Mouse (Mus musculus) hindbrain, embryonic 13.5 days (tissue): Measurements from ENCODE around the gene Rdh1. TPM values are rescaled to one million over a fixed set of nuclear protein-coding genes. Genes with fewer than 3 reads are reported as not detected.
A peak's percentile ranks its signal among the peaks of the same experiment; 100 is the strongest.

ENCODE experiments used
- ATAC-seq: fragments of 200-750 bp; cut with Nextera tagmentation; 2 replicates; pipeline ENCODE4 v1.8.0; 2017; ENCODE audit warnings: moderate TSS enrichment; ENCODE audit not compliant: low FRiP score
- H3K27ac ChIP-seq: fragments of 300-500 bp; sonication (generic); 2 replicates; pipeline ENCODE4 v1.5.1; 2015; ENCODE audit warnings: inconsistent platforms, mild to moderate bottlenecking, moderate library complexity
- H3K27me3 ChIP-seq: fragments of 300-500 bp; sonication (generic); 2 replicates; pipeline ENCODE4 v1.6.1; 2015; ENCODE audit warnings: mild to moderate bottlenecking, inconsistent platforms
- H3K36me3 ChIP-seq: fragments of 300-500 bp; sonication (generic); 2 replicates; pipeline ENCODE4 v1.6.1; 2015; ENCODE audit warnings: mild to moderate bottlenecking, inconsistent platforms
- H3K4me1 ChIP-seq: fragments of 300-500 bp; sonication (generic); replicated peaks from 2 replicates; pipeline ENCODE4 v1.6.1; 2015; ENCODE audit warnings: inconsistent platforms
- H3K4me2 ChIP-seq: fragments of 300-500 bp; sonication (generic); 2 replicates; pipeline ENCODE4 v1.6.1; 2015; ENCODE audit warnings: inconsistent platforms, mild to moderate bottlenecking, moderate library complexity
- H3K4me3 ChIP-seq: fragments of 300-500 bp; sonication (generic); 2 replicates; pipeline ENCODE4 v1.5.1; 2015; ENCODE audit warnings: mild to moderate bottlenecking, inconsistent platforms
- H3K9ac ChIP-seq: fragments of 300-500 bp; sonication (generic); 2 replicates; pipeline ENCODE4 v1.6.1; 2015; ENCODE audit warnings: mild to moderate bottlenecking, inconsistent platforms
- H3K9me3 ChIP-seq: fragments of 300-500 bp; sonication (generic); 2 replicates; pipeline ENCODE4 v1.6.1; 2016; ENCODE audit warnings: inconsistent platforms
- WGBS: fragments of 180-500 bp; shearing (Covaris S2); methylation state at CpG from one replicate; pipeline ENCODE4 v1.1.7; 2015; 5-methylcytosine and 5-hydroxymethylcytosine counted together
- polyA plus RNA-seq: library from polyadenylated mRNA; unstranded; fragments of >200 nt; fragmentation: Nextera tagmentation; extraction: Ambion mirVana; gene quantifications from 2 replicates; pipeline ENCODE4 v1.2.1, GENCODE M21; 2015

Gene Rdh1
- polyA plus RNA-seq, 1 experiment from 2014 or later = not detected

DNA sequence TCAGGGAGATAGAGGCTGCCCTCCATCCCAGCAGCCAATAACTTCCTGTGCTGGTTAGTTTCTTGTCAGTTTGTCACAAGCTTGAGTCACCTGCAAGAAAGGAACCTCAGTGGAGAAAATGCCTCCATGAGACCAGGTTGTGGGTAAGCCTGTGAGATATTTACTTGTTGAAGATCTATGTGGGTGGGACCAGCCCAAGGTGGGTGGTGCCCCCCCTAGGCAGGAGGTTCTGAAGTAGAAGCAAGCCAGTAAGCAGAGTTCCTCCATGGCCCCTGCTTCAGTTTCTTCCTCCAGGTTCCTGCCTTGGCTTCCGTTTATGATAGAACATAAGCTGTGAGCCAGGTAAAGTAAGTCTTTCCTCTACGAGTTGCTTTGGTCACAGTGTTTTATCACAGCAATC, 23.3 kb upstream of the Rdh1 start:
- 0 out of 2 replicates have a peak, but pooled peaks cover 7% of the 10 kb centered on the region for H3K27me3 ChIP-seq
- H3K36me3 ChIP-seq = no peaks in the 10 kb centered on the region; the same call in 1 of the 2 replicates
- H3K9me3 ChIP-seq = no peaks in the 10 kb centered on the region
- no peak overlapping the region for H3K4me2 ChIP-seq
- H3K4me1 ChIP-seq = peaks cover 19% of the 10 kb centered on the region
- H3K27ac ChIP-seq = no peak overlapping the region
- no peak overlapping the region for H3K4me3 ChIP-seq
- 82% methylated on average over 2 of the region's 2 CpGs for WGBS
- H3K9ac ChIP-seq = no peak overlapping the region
- no peak for ATAC-seq

DNA sequence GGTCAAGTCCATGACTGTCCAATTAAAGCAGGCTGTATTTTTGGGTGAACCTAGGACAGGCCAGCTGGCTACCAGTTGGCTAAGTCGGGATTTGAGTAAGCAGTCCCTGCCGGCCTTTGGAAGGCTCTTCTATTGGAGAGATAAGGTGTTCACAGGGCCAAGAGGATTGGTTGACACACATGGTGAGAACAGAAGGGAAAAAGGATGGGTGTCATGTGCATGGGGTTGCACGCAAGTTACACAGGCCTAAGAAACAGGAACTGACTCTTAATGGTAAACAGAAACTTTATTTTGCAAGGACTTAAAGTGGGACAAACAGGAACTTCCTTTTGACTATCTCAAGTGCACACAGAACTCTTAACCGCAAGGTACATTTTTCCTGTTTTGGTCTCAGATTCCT, 22.6 kb upstream of the Rdh1 start:
- Histone ChIP-seq H3K27ac (no peak overlapping the region), H3K9ac (no peak overlapping the region), H3K4me3 (no peak overlapping the region), H3K36me3 (peaks cover 6% of the 10 kb centered on the region), H3K4me1 (peaks cover 19% of the 10 kb centered on the region), H3K4me2 (no peak overlapping the region), H3K9me3 (no peaks in the 10 kb centered on the region), H3K27me3 (0 out of 2 replicates have a peak, but pooled peaks cover 7% of the 10 kb centered on the region)
- no peak for ATAC-seq
- WGBS = 80% methylated on average over 4 of the region's 4 CpGs

DNA sequence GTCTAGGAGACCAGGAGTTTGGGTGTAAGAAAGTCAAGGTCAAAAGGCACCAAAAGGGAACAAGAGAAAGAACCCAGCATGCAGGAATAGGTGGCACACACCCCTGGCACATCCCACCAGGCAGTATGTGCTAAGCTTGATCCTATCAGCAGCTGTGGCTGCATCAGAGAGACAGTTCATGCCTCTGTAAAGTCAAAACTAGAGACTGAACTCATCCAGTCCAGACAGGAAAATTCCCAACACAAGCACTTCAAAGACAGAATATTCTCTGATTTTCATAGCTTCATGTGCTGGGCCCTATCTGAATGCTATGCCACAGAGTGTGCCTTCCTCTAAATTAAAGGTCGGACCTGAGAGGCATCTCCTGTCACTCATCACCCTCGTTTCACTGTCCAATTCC, 22.0 kb upstream of the Rdh1 start:
- 30% methylated on average over 2 of the region's 2 CpGs for WGBS
- H3K27ac ChIP-seq = no peak overlapping the region
- H3K9ac ChIP-seq = no peak overlapping the region
- H3K4me1 ChIP-seq = peaks cover 19% of the 10 kb centered on the region
- ATAC-seq = no peak
- no peak overlapping the region for H3K4me2 ChIP-seq
- no peaks in the 10 kb centered on the region for H3K9me3 ChIP-seq
- H3K4me3 ChIP-seq = no peak overlapping the region
- H3K27me3 ChIP-seq = 0 out of 2 replicates have a peak, but pooled peaks cover 7% of the 10 kb centered on the region
- peaks cover 13% of the 10 kb centered on the region for H3K36me3 ChIP-seq

DNA sequence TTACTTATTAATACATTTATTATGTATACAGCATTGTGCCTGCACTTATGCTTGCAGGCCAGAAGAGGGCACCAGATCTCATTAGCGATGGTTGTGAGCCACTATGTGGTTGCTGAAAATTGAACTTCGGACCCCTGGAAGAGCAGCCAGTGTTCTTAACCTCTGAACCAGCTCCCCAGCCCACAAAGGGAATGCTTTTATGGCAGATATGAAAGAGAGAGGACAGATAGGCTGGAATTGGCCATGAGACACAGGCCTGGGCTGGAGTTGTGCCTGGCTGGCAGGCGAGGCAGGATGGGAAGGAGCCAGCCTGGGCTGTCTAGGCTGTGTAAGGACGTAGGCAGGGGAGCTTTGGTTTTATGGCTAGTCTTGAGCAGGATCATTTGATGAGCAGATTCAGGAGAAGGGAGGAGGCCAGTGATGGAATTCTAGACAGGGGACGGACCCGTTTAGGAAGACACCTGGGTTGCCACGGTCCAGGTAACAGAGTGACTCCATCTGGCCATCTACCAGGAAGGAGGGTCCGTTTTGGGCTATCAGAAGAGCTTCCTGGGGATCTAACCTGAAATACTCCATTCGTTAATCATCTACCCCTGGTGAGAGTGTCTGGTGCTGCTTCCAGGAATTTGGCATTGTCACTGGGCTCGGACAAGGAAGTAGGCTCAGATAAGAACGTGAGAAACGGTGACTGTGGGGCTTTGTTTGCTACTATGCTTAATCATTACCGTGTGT, 21.2 kb upstream of the Rdh1 start:
- 0 out of 2 replicates have a peak, but pooled peaks have one; percentile 2 for ATAC-seq
- no peaks in the 10 kb centered on the region for H3K9me3 ChIP-seq
- no peak overlapping the region for H3K27ac ChIP-seq
- no peak overlapping the region for H3K9ac ChIP-seq
- no peak overlapping the region for H3K4me2 ChIP-seq
- H3K36me3 ChIP-seq = peaks cover 20% of the 10 kb centered on the region
- H3K4me3 ChIP-seq = no peak overlapping the region; the same call in 1 of the 2 replicates
- H3K4me1 ChIP-seq = peaks cover 19% of the 10 kb centered on the region
- H3K27me3 ChIP-seq = 0 out of 2 replicates have a peak, but pooled peaks cover 7% of the 10 kb centered on the region
- WGBS = 54% methylated on average over 13 of the region's 13 CpGs

DNA sequence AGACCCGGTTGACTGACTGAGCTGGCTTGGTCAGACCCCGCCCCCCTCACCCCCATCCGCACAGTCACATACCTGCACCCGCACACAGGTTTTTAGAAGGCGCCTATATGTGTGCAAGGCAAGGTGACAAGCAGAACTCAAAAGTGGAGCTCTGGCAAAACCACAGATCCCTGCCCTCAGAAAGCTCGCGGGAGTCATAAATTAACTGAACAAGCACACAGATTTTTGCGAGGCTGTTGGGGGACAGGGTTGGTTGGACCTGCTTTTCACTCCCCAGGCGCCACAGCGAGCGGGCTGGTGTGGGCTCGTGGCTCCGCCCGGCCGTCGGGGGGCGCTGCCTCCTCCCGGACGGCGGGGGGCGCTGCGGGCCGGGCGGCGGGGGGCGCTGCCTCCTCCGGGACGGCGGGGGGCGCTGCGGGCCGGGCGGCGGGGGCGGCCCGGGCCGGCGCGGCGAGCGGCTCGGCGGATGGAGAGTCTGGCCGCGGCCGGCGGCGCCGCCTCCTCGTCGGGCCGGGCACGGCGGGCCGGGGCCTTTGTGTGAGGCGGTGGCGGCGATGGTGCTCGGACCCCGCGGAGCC, 20.3 kb upstream of the Rdh1 start, which contains the start of gene Zbtb39:
Gene Zbtb39 (plus strand): TSS at position 456 of the 578 bp plus-strand sequence.
- 3% methylated on average over 44 of the region's 61 CpGs for WGBS
- H3K9me3 ChIP-seq = no peaks in the 10 kb centered on the region
- ATAC-seq = peak; percentile 81

DNA sequence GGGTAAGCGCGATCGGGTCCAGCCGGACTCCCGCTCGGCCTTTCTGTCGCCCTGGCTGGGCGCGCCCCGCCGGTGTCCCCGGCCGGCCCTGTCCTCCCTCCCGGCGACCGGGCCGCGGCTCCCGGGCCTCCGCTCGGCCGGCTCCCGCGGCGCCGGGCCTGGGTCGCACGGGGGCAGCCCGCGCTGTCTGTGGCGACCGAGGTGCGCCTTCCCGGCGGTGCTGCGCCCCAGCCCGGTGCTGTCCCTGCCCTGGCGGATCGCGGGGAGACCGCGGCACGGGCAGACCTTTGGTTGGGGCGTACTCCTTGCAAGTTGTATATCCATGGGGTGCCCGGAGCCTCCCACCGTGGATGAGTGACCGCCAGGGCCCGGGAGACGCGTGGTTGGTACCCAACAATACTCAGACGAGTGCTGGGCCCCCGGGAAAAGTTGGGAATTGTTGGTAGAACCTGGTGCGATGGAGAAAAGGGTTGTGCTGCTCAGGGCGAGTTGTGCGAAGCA, 19.8 kb upstream of the Rdh1 start:
- peak overlapping the region; percentile 75 for H3K4me2 ChIP-seq
- ATAC-seq = peak; percentile 71
- peaks cover 19% of the 10 kb centered on the region for H3K4me1 ChIP-seq
- under 1% methylated on average over 42 of the region's 55 CpGs for WGBS
- peak overlapping the region; percentile 97 for H3K9ac ChIP-seq
- H3K36me3 ChIP-seq = peaks cover 34% of the 10 kb centered on the region
- 0 out of 2 replicates have a peak, but pooled peaks cover 4% of the 10 kb centered on the region for H3K27me3 ChIP-seq
- peak overlapping the region; percentile 87 for H3K27ac ChIP-seq
- H3K9me3 ChIP-seq = no peaks in the 10 kb centered on the region
- H3K4me3 ChIP-seq = peak overlapping the region; percentile 96

More for the DNA sequence above, 20.3 kb upstream of the Rdh1 start, which contains the start of gene Zbtb39:
- H3K4me2 ChIP-seq = peak within 1 kb of the TSS; percentile 75
- peak within 1 kb of the TSS; percentile 96 for H3K4me3 ChIP-seq
- H3K27ac ChIP-seq = peak within 1 kb of the TSS; percentile 87
- H3K27me3 ChIP-seq = 0 out of 2 replicates have a peak, but pooled peaks cover 4% of the 10 kb centered on the region
- peak within 1 kb of the TSS; percentile 97 for H3K9ac ChIP-seq
- peaks cover 19% of the 10 kb centered on the region for H3K4me1 ChIP-seq
- peaks cover 29% of the 10 kb centered on the region for H3K36me3 ChIP-seq

DNA sequence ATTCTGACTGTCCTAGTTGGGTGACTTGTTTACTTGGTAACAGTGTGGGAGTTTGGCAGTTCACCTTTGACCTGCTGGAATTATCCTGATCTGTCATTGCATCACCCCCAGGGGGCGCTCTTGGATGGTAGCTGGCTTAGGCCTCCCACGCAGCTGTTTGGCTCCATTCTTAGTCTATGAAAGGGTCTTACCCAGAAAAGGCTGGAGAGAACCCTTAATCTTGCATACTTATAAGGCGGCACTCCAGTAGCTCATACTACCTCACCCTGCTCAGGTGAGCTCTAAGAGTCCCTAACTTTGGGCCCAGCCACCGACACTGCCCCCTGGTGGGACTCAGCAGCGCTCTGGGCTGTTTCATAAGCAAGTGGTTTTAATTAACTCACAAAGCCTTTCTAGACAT, 14.9 kb upstream of the Rdh1 start:
- H3K27ac ChIP-seq = no peak overlapping the region
- H3K4me1 ChIP-seq = peaks cover 27% of the 10 kb centered on the region
- 66% methylated on average over 5 of the region's 5 CpGs for WGBS
- no peak for ATAC-seq
- peaks cover 69% of the 10 kb centered on the region for H3K36me3 ChIP-seq
- no peak overlapping the region for H3K9ac ChIP-seq
- H3K4me3 ChIP-seq = no peak overlapping the region
- no peaks in the 10 kb centered on the region for H3K9me3 ChIP-seq
- no peaks in the 10 kb centered on the region for H3K27me3 ChIP-seq
- no peak overlapping the region for H3K4me2 ChIP-seq

DNA sequence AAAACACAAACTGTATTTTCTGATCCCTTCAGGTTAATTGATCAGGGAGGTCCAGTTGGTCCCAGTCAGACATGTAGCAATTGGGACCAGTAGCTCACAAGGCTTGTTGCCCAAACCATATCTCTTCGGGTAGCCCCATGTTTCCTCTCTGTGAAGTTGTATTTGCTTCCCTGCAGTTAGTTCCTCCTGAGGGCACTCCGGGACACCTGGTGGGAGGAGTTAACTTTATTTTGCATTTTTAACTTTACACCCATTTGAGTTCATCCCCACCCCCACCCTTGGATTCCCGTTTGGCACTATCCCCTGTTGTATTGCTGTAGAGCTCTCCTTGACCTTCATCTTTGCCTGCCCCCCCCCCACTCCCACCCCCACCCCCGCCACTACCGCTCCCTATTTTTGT, 13.6 kb upstream of the Rdh1 start:
- no peak for ATAC-seq
- Histone ChIP-seq H3K36me3 (peaks cover 69% of the 10 kb centered on the region), H3K9me3 (no peaks in the 10 kb centered on the region), H3K9ac (no peak overlapping the region), H3K4me2 (no peak overlapping the region), H3K27ac (no peak overlapping the region), H3K4me1 (peaks cover 22% of the 10 kb centered on the region), H3K27me3 (no peaks in the 10 kb centered on the region), H3K4me3 (no peak overlapping the region)
- WGBS = 77% methylated on average over 5 of the region's 5 CpGs

DNA sequence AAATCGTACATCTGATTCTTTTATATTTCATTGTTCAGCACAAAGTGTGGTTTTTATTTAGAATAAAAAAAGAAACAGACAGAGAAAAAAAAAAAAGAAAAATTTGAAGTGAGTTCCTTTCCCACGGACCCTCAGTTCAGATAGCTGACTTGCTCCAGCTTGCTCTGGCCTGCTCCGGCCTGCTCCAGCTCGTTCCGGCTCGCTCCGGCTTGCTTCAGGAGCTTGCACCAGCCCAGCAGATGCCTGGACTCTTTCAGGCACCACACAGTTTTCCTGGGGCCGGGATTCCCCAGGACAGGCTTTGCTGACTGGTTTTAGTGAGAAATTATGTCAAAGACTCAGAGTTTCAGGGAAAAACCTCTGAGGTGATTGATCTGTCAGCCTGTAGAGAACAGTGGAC, 12.3 kb upstream of the Rdh1 start:
- H3K36me3 ChIP-seq = peaks cover 59% of the 10 kb centered on the region
- peaks cover 16% of the 10 kb centered on the region for H3K4me1 ChIP-seq
- no peak overlapping the region for H3K4me3 ChIP-seq
- H3K9me3 ChIP-seq = no peaks in the 10 kb centered on the region
- no peak for ATAC-seq
- 95% methylated on average over 8 of the region's 8 CpGs for WGBS
- no peak overlapping the region for H3K4me2 ChIP-seq
- no peak overlapping the region for H3K27ac ChIP-seq
- no peaks in the 10 kb centered on the region for H3K27me3 ChIP-seq
- no peak overlapping the region for H3K9ac ChIP-seq

DNA sequence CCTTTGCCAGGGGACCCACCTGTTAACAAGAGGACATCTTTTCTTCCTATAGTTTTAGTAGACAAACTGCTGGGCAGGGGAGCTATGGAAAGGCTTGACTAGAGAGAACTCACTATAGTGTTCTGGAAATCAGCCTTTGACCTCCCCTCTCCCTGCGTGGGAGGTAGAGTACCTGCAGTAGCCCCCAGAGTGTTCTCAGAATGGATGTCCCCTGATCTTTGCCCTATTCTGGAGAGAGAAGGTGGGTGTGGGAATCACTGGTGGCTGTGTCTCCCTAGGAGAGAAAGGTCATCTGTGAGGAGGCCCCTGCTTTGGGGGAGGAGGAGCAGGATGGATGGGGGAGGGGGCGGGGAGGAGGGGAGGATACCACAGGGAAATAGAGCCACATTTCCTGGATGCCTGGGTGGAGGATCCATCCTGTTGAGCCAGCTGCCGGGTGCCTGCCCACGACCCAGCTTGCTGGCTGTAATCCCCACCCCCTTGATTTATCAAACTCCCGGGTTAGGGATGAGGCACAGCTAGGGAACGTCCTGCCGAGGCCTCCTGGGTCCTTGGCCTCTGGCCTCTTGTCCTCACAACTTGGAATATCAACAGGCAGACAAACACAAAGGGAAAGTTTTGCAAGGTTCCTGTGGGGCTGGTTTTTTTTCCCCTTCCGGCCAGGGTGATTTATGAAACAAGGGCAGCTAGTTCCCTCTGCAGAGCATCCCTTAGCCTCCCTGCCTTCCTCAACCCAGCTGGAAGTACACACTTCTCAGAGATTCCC, 10.5 kb upstream of the Rdh1 start:
- H3K9me3 ChIP-seq = no peaks in the 10 kb centered on the region
- ATAC-seq = no peak
- H3K4me1 ChIP-seq = peaks cover 16% of the 10 kb centered on the region
- H3K36me3 ChIP-seq = peaks cover 42% of the 10 kb centered on the region
- no peaks in the 10 kb centered on the region for H3K27me3 ChIP-seq
- WGBS = 7% methylated on average over 7 of the region's 8 CpGs
- no peak overlapping the region for H3K27ac ChIP-seq
- no peak overlapping the region for H3K4me3 ChIP-seq
- peak overlapping the region; percentile 47 for H3K4me2 ChIP-seq
- H3K9ac ChIP-seq = peak overlapping the region; percentile 24; the same call in 1 of the 2 replicates

DNA sequence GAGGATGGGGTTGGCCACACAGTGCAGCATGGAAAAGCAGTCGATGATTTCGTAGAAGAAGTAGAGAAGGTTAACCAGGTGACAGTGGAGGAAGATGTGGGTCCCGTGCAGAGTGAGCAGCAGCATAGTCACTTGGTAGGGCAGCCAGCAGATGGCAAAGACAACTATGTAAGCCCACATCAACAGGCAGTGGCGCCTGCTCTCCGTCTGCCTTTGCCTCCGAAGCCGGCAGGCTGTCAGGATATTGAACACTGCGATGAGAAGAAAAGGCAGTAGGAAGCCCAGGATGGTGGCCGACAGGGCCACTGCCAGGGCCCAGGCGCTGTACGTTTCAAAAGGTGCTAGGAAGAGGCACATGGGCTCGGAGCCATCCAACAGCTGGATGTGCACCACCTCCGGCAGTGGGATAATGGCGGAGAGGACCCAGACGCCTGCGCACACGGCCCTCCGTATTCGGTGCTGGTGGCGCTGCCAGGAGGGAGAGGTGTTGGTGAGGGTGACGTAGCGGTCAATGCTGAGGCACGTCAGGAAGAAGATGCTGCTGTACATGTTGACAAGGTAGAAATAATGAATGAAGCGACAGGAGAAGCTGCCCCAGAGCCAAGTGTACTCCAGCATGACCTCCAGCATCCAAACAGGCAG, 9.3 kb upstream of the Rdh1 start:
- no peaks in the 10 kb centered on the region for H3K27me3 ChIP-seq
- H3K9ac ChIP-seq = 0 out of 2 replicates have a peak overlapping the region, but pooled peaks have one; percentile 46
- ATAC-seq = no peak
- 52% methylated on average over 24 of the region's 24 CpGs for WGBS
- H3K4me3 ChIP-seq = peak overlapping the region; percentile 27
- H3K27ac ChIP-seq = no peak overlapping the region
- peaks cover 16% of the 10 kb centered on the region for H3K4me1 ChIP-seq
- peaks cover 29% of the 10 kb centered on the region for H3K36me3 ChIP-seq
- no peaks in the 10 kb centered on the region for H3K9me3 ChIP-seq
- peak overlapping the region; percentile 47 for H3K4me2 ChIP-seq
